Mouse (Mus musculus) adrenal gland, adult 10 weeks (tissue): ENCODE measurements around the gene Trp53i13. TPM values are rescaled to one million over a fixed set of nuclear protein-coding genes. Genes with fewer than 3 reads are reported as not detected.

Source experiments
- polyA plus RNA-seq: library from polyadenylated mRNA; stranded (reverse); fragments of 350-450 nt; fragmentation: Illumina TruSeq; extraction: RNeasy Lipid Tissue Mini Kit (QIAGEN cat#74804); gene quantifications from one replicate; pipeline ENCODE4 v1.2.3, GENCODE M21; 2014; ENCODE audit warnings: low read depth, low replicate concordance

Trp53i13 gene
- polyA plus RNA-seq, result not detected

DNA sequence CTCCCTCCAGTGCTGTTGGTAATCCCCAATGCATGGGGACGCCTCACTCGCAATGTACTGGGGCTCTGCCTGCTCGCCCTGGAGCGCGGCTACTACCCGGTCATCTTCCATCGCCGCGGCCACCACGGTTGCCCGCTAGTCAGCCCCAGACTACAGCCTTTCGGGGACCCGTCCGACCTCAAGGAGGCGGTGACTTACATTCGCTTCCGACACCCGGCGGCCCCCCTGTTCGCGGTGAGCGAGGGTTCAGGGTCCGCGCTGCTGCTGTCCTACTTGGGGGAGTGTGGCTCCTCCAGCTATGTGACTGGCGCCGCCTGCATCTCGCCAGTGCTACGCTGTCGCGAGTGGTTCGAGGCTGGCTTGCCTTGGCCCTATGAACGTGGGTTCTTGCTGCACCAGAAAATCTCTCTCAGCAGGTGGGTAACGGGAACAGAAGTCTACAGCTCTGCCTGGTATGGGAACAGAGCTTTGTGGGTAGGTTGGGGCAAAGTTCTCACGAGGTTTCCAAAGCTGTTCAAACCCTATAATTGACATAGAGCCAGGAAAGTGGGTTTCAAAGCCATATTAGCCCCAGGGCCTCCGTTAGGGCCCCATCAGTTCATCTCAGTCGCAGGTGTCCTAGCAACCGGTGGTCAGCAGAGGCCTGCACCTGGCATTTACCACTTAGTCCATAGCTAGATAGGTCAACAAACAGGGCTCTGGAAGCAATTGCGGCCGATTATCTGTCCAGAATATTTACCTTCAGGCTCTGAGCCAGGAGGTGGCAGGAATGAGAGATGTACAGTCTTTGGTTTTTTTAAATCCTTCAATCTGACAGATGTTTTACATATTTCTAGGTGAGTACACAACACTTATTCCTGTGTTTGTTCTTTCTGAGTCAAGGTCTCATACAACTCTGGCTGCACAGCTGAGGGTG lies at the start of gene Trp53i13:
Gene Trp53i13 (minus strand): TSS at position 344 of the 916 bp plus-strand sequence.

DNA sequence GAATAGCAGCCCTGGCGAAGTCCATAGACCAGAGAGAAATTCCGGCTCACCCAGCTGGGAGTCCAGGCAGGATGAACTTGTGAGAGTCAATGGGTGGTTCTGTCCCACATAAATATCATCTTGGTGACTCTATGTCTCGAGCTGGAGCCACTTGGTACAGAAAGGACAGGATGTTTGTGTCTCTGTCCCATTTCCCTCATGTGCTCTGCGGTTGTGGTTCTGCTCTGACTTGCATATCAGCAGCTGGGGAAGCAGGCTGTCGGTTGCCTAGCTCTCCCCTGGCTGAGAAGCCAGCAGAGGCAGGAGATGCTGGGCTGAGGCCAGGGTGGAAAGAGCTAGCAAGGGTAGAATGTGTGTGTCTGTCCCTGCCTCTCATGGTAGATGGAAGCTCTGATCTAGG lies 3.3 kb upstream of the Trp53i13 start, which contains the start of gene Gm10392:
Gene Gm10392 (minus strand): TSS at position 156 of the 400 bp plus-strand sequence.

DNA sequence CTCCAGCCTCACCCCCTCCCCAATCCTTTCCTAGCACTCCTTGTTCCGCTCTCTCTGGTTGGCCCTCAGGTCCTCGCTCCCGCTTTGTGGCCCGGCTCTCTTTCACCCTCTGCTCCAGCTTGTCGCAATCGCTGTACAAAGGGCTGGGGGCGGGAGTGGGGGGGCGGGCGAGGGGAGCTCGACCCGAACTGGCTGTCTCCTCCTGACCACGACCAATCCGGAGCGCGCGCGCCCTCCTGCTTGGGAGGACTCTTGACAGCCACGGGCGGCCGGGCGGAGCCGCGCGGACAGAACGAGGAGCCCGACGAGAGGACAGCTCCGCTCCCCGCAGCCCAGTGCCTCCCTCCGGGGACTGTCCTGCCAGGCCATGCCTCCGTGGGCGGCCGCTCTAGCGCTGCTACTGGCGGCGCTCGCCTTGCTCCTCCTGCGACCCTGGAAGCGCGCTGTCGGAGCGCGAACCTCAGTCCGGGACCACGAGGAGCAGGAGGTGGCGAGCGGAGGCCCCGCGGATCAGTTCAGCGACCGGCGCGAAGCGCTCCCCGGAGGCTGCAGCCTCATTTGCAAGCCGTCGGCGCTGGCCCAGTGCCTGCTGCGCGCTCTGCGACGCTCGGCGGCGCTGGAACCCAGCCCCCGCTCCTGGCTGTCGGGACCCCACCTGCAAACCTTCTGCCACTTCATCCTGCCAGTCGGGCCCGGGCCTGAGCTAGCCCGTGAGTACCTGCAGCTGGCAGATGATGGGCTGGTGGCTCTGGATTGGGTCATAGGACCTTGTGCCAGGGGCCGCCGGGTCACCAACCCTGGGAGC lies 746 bp downstream of the Trp53i13 start, which contains the start of gene Abhd15:
Gene Abhd15 (plus strand): TSS at position 290 of the 805 bp plus-strand sequence.

DNA sequence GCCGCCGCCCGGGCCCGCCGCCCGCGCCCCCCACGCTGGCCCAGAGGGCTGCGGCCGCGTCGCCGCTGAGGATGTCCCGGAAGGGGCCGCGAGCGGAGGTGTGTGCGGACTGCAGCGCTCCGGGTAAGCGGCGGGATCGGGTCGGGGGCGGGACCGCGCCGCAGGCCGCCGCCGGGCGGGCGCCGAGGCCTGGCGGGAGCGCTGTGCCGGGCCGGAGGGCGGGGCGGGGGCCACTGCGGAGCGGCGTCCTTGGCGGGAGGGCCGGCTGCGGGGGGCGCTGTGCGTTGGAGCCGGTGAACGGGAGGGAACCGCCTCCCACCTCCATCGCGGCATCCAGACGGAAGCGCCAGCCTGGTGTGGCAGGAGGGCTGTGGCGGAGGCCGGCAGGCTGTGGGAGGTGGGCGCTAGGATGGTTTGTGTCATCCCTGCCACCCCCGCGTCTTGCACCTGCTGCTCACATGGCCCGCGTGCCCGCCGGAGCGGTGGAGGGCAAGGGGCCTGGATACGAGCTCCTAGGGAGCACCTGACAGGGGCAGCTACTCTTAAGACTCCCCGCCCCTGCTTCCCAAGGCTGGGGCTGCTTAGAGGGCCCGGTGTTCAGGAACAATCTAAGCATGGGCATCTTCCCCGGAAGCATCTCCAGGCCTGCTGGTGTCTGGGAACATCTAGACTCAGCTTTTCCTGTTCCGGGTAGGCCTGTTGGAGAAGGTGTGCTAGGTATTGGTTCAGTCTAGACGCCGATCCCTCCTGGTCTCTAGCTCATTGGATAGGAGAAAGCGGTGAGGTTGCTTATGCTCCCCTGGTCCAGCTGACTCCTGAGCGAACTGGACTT lies 22.1 kb downstream of the Trp53i13 start, which contains the start of gene Git1:
Gene Git1 (plus strand): TSS at position 51 of the 832 bp plus-strand sequence.

DNA sequence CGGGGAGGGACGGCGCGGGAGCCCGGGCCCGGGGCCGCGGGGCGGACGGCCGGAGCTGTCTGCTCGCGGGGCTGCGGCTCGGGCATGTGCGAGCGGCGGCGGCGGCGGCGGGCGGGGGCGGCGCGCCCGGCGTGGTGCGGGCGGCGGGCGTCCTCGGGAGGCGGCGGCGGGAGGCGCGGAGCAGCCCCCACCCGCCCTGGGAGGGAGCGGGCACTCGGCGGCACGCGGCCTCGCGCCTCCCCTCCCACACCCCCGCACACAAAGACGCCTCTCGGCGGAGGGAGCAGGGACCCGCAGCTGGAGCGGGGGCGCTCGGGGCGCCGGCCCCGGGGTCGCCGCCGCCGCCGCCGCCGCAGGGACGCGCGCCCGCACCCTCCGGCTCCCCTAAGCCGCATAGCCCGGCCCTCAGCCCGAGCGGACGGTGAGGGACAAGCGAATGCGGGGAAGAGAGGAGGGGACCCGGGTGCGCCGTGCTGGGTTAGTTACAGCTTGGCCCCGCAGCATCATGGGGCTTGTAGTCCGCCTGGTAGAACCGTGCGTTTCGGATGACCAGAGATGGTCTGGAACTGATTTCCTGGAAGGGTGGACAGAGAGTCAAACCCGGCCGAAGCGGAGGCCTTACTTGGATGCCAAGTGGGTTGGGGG lies 26.1 kb downstream of the Trp53i13 start, which contains the start of gene Ankrd13b:
Gene Ankrd13b (minus strand): TSS at position 88 of the 645 bp plus-strand sequence.

DNA sequence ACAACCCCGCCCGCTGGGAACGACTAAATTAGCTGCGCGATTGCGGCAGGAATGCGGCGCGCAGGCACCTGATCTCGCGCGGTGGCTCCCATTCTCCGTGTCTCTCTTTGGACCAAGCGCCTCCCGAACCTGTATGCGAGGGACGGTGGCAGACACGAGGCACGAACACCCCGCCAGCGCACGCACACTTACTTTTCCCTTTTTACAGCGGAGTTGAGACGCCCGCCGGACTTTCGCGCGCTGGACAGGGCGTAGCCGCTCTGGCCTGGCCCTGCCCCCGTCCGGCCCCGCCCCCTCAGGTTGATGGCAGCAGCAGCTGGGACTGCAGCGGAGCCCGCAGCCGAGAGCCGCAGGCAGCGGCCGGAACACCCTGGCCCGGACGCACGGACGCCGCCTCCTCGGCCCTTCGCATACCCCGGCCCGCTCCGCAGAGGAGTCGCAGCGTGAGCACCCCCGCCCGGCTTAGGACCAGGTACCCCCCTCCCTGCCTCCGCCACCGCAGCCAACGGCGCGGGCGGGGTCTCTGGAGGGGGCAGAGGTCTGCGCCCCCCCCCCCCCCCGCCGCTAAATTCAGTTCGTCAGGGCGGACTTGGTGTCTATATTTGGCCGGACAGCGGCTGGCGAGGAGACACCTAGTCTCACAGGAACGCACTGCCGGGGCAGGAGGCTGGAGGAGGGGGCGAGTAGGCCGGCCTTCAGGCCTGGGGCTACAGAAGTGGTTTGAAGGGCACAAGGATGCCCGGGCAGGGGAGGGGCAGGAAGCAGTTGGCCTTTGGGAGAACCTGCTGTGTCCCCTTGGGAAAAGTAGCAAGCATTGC lies 53.3 kb downstream of the Trp53i13 start, which contains the start of gene Coro6:
Gene Coro6 (plus strand): TSS at position 129 of the 818 bp plus-strand sequence.

Other genes with a start within 250 kb of the Trp53i13 start
- not detected for gene Coro6, start 53.6 kb downstream of the Trp53i13 start, polyA plus RNA-seq
- not detected for gene Ankrd13b, start 26.3 kb downstream of the Trp53i13 start, polyA plus RNA-seq
- gene Git1, start 22.4 kb downstream of the Trp53i13 start, polyA plus RNA-seq, result 0.99 TPM
- 2.3 TPM for gene Abhd15, start 859 bp downstream of the Trp53i13 start, polyA plus RNA-seq
- not detected for gene Gm10392, start 3.2 kb upstream of the Trp53i13 start, polyA plus RNA-seq
- 99.0 TPM for gene Taok1, start 91.8 kb upstream of the Trp53i13 start, polyA plus RNA-seq
- gene Nufip2, start 170.2 kb upstream of the Trp53i13 start, polyA plus RNA-seq, result 124 TPM
- not detected for gene Cryba1, start 209.3 kb upstream of the Trp53i13 start, polyA plus RNA-seq
- 7.2 TPM for gene Myo18a, start 247.3 kb upstream of the Trp53i13 start, polyA plus RNA-seq